Mouse (Mus musculus) A20 (cell line): ENCODE measurements around the gene Ttc19.

Source experiments
- DNase-seq: peaks from one replicate; pipeline ENCODE4 v3.0.0-alpha.2; 2011; ENCODE audit warnings: low read depth, low spot score

The Ttc19 gene

DNA sequence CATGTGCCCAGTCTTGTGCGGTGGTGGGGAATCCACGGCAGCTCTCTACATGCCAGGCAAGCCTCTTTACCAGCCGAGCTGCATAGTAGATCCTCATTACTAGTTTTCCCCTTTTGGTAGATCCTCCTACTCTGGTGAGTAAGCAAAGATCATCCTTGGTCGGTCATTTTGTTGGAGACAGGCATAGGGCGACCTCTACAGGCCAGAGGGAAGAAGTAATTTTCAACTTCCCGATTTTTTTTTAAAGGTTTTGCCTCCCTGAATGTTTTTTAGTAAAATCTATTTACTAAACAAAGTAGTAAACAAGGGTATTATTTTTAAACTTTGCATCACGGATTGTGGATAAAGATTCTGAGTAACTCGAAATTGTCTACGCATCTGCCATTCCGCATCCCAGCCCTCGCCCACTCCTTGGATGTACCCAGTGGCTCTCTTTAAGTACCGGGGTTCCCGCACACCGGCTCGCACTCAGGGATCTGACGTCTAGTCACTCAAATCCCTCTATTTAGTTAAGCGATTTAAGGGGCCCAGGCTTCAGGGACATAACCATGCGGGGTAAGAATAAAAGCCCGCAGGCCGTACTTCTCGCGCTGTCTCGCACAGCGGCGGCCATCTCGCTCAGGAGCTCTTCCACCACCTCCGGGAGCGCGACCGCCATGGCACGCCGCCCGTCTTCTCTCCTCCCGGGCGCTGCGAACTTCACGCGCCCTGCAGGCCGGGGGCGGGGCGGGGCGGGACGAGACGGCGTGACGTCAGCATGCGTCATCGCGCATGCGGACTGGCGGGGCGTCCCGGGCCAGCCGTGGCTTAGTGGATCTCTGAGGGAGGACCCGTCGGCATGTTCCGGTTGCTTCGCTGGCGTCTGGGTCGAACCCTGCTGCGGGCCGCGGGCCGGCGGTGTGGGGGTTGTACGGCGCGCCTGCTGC, at the start of gene Ttc19, which contains the start of gene Zswim7:
Gene Ttc19 (plus strand): TSS at position 799 of the 926 bp plus-strand sequence.
Gene Zswim7 (minus strand): TSS at position 701 of the 926 bp plus-strand sequence.
- DNase-seq: peak; percentile 96

- DNase-seq: no peak
These were observed 40.5 kb upstream of the Ttc19 start for GRCm38 (mm10) chr11:62240631-62241261.

DNA sequence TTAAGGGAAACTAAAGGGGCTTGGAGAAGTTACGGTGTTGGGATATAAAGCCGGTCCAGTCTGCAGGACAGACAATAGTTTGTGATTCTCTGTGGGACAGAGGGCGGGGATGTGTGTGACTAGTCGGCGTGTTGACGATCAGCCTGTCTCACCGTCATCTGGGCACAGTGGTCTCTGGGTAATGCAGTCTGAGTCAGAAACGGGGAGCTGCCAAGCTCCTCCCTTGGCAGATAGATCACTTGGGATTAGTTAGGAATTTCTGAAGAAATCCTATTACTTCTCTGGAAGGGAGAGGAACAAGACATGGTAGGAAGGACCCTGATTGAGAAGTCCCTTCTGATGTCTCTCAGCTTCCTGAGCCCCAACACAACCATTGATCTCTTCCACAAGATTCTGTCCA, 37.4 kb upstream of the Ttc19 start:
- DNase-seq: no peak

GRCm38 (mm10) chr11:62244471-62244870, 36.8 kb upstream of the Ttc19 start:
- DNase-seq: no peak

- DNase-seq: no peak
These were observed 33.4 kb upstream of the Ttc19 start for GRCm38 (mm10) chr11:62247759-62248400.

GRCm38 (mm10) chr11:62248401-62249244, 32.6 kb upstream of the Ttc19 start, which contains the start of gene Adora2b:
Gene Adora2b (plus strand): TSS chr11:62248984.
- peak; percentile 40 for DNase-seq

DNA sequence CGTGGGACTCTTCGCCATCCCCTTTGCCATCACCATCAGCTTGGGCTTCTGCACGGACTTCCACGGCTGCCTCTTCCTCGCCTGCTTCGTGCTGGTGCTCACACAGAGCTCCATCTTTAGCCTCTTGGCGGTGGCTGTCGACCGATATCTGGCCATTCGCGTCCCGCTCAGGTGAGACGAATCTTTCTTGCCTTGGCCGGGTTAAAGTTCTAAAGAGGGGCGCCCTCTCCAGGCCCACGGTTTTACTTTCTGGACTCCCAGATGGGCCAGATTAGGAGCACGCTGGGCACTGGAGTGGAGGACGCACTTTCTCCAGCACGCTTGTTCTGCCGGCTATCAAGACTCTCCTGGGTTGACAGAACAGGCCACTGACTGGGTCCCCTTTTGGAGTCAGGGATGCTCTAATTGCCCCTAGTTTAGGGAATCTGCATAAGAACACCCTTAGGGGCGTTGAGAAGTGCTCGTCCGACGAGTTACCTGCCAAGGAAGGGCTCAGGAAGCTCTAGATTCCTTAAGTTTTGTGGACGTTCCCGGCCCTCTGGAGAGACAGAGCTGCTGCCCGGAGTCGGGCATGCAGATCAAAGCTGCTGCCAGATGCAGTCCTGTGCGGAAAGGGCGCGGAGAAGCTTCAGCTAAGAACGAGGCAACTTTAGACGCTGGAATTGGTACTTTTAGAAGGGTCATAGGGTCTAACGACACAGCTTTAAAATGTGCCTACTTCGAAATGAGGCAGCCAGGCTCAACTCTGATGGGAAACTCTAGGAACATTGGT, 31.8 kb upstream of the Ttc19 start:
- DNase-seq: peak; percentile 13

DNA sequence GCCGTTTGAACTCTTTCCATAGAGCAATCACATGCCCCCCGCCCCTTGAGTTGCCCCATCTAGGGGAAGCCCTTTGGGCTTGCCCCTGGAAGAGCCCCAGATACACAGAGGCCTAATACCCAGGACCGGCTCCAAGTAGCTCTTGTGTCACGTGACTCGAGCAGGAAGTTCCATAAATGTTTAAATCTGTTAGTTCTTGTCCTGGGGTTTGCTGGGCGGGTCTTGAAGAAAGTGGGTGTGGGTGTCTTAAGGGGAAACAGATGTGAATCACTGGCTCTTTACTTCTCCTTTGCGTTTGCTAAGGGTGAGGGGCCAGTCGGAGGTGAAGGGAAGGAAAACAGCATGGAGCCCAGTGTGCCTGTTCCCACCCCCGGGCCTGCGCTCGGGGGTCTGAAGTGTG, 30.2 kb upstream of the Ttc19 start:
- DNase-seq: no peak

DNA sequence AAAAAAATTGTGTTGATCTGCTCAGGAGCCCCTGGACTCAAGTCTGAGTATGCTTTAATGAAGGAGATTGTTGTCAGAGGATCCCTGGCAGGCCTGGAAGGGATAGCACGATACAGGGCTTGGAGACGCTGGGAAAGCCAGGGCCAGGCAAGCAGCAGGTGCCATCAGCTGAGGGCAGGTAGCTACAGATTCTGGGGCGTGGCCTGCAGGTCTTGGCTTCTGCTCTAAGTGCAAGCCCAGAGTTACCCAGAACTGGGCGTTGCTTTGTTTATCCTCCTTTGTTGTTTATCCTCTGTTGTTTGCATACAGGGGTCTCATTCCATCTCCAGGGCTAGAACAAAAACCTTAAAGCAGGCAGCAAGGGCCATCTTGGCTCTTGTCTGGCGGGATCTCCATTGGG, 27.9 kb upstream of the Ttc19 start:
- DNase-seq: no peak

DNA sequence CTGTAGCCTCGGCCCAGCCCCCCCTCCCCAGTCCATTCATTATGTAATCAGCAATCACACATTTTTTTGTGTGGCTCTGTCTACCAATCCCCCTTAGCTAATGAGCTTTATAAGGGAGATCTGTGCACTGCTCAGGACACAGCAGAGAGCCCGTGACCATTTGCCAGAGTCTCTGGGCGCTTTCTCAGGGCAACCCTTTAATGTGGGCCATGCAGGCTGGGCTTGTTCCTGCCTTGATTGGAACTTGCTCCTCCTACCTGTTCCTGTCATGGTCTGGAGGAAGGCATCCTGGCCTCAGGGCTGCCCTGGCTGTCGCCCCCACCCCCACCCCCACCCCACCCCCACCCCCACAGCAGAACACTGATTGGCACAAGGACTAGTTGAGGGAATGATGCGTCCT, 22.1 kb upstream of the Ttc19 start:
- no peak for DNase-seq

DNA sequence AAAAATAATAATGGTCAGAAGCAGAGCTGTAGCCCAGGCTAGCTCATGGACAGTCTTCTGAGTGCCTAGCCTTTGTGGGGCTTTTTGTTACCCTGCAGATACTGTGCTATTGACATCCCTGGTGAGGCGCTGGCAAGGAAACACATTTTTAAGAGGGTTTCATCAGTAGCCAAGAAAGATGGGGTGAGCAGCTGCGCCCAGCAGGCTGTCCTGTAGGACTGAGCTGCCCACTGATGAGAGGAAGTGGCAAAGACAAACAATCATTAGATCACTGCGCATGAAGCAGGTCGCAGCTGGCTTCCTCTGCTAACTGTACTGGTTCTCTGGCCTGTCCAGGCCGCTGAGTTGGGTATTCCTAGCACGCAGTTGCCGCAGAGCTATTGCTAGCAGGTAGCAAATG, 17.7 kb upstream of the Ttc19 start:
- no peak for DNase-seq

- no peak for DNase-seq
These were observed 17.3 kb upstream of the Ttc19 start for GRCm38 (mm10) chr11:62264018-62264417.

GRCm38 (mm10) chr11:62265642-62266041, 15.6 kb upstream of the Ttc19 start:
- no peak for DNase-seq

GRCm38 (mm10) chr11:62266466-62267214, 14.6 kb upstream of the Ttc19 start:
- peak; percentile 17 for DNase-seq

- DNase-seq: no peak
These were observed 12.9 kb upstream of the Ttc19 start for GRCm38 (mm10) chr11:62268381-62268780.

DNA sequence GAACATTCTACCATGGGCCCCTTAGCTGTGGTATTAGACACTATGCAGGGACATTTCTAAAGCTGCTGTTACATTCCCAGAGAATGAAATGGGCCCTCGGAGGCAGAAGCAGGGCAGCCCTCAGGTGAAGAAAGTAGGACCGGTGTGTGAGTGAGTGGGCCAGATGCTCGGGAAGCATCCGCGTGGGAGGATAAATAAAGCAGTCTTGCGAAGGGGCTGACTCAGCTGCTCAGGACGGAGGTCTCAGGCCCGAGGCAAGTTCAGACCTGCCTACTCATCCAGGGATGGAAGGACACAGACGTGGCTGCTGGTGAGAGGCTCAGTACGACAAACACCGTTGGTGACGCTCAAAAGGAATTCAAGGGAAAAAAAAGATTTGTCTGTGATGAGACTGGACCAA, 12.2 kb upstream of the Ttc19 start:
- no peak for DNase-seq

DNA sequence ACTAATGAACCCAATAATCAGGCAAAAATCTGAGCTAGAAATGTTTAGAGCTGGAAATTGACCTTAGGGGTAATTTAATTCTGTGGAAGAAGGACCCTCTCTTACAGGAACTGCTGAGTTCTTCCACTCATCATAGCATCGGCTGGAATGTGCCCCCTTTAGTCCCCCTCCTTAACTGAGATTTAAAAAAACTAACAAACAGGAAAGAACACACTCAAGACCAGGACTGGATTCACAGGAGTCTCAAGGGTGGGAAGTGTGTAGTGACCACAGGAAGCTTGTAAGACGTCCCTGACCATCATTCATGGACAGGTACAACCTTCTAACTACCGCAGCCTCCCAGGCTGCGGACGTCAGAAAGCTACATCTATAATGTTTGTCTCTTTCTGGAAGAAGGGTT, 10.4 kb upstream of the Ttc19 start:
- no peak for DNase-seq

GRCm38 (mm10) chr11:62277086-62277485, 4.2 kb upstream of the Ttc19 start:
- no peak for DNase-seq

DNA sequence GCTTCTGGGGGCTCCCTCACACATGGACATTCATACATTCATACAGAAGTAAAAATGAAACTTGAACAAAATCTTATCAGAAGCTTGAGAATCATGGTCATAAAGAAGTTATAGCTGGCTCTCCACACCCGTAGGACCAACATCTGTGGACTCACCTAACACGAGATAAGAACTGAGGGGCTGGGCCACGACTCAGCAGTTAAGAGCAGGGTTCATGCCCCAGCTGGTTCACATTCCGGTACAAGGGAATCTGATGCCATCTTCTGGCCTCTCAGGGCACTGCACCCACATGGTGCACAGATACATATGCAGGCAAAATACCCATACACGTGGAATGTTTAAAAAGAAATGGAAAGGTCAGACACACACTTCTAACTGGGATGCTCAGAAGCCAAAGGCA, 3.2 kb upstream of the Ttc19 start:
- DNase-seq: peak; percentile 81

- DNase-seq: peak; percentile 80
These were observed 326 bp downstream of the Ttc19 start for GRCm38 (mm10) chr11:62281601-62281997.
